Mouse (Mus musculus): Measurements from ENCODE around the gene Herc2. TPM values are rescaled to one million over a fixed set of nuclear protein-coding genes. Genes with fewer than 3 reads are reported as not detected.

Herc2 gene
- polyA plus RNA-seq, 1 experiment from 2014 or later: 12.3 TPM

DNA sequence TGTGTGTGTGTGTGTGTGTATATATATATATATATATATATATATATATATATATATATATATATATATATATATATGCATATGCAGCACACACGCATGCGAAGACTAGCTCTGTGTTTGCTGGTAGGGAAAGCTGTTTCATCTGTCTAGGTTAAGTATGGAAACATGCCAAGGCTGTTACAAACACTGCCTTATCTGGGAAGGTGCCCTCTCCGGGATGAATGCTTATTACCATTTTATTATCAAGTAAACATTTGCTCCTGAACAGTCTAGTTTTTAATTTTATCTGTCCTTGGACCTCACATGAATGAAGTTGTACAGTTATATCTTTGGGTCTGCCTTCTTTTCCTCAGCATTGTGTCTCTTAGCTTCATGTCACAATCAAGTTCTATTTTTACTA lies 79.6 kb downstream of the Herc2 start:
- no peak for ATAC-seq
- no peak overlapping the region for H3K4me2 ChIP-seq (replicated peaks; ENCODE audit: low read depth)
- H3K4me1 ChIP-seq (replicated peaks; ENCODE audit: control insufficient read depth, insufficient read depth, low read length): 0 out of 2 replicates have a peak, but pooled peaks cover 4% of the 10 kb centered on the region
- H3K9ac ChIP-seq (ENCODE audit: low read depth, low read length): no peak overlapping the region
- WGBS: 70% methylated on average over 3 of the region's 3 CpGs
- no peak overlapping the region for H3K27ac ChIP-seq (ENCODE audit: low read depth, low read length)
- no peaks in the 10 kb centered on the region for H3K27me3 ChIP-seq (replicated peaks; ENCODE audit: control insufficient read depth, insufficient read depth, low read length)
- peaks cover 36% of the 10 kb centered on the region for H3K36me3 ChIP-seq (ENCODE audit: control insufficient read depth, insufficient read depth)
- no peak for TF ChIP-seq CTCF (IDR thresholded peaks at IDR 0.05; ENCODE audit: low read depth)
- H3K4me3 ChIP-seq (ENCODE audit: low read depth, low read length): no peak overlapping the region
- H3K9me3 ChIP-seq (ENCODE audit: control insufficient read depth): no peaks in the 10 kb centered on the region

GRCm38 (mm10) chr7:56131548-56131947 lies 81.6 kb downstream of the Herc2 start:
- H3K27me3 ChIP-seq (replicated peaks; ENCODE audit: control insufficient read depth, insufficient read depth, low read length): no peaks in the 10 kb centered on the region
- no peak overlapping the region for H3K27ac ChIP-seq (ENCODE audit: low read depth, low read length)
- H3K36me3 ChIP-seq (ENCODE audit: control insufficient read depth, insufficient read depth): peaks cover 42% of the 10 kb centered on the region
- H3K9ac ChIP-seq (ENCODE audit: low read depth, low read length): no peak overlapping the region
- ATAC-seq: no peak
- no peak overlapping the region for H3K4me2 ChIP-seq (replicated peaks; ENCODE audit: low read depth)
- 80% methylated on average over 6 of the region's 6 CpGs for WGBS
- 0 out of 2 replicates have a peak, but pooled peaks cover 4% of the 10 kb centered on the region for H3K4me1 ChIP-seq (replicated peaks; ENCODE audit: control insufficient read depth, insufficient read depth, low read length)
- H3K4me3 ChIP-seq (ENCODE audit: low read depth, low read length): no peak overlapping the region
- H3K9me3 ChIP-seq (ENCODE audit: control insufficient read depth): no peaks in the 10 kb centered on the region
- no peak for TF ChIP-seq CTCF (IDR thresholded peaks at IDR 0.05; ENCODE audit: low read depth)

DNA sequence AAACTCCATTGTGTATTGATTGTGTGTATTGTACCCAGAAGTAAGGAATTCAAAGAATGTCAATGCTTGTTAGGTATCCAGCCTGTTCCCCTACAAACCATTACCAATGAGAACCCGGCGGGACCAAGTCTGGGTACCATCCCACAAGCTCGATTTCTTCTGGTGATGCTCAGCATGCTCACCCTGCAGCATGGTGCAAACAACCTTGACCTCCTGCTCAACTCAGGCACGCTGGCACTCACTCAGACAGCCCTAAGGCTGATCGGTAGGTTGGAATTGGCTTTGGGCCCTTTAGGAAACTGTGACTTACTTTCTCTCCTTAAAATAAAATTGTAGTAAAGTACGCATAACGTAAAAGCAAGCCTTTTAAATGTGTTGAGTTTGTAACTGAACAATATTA lies 88.7 kb downstream of the Herc2 start:
- 88% methylated on average over 7 of the region's 7 CpGs for WGBS

GRCm38 (mm10) chr7:56146424-56146823 lies 96.4 kb downstream of the Herc2 start:
- H3K36me3 ChIP-seq (ENCODE audit: control insufficient read depth, insufficient read depth): peaks cover 24% of the 10 kb centered on the region
- H3K9ac ChIP-seq (ENCODE audit: low read depth, low read length): no peak overlapping the region
- H3K4me3 ChIP-seq (ENCODE audit: low read depth, low read length): no peak overlapping the region
- peak; percentile 62 for ATAC-seq
- H3K4me1 ChIP-seq (replicated peaks; ENCODE audit: control insufficient read depth, insufficient read depth, low read length): no peaks in the 10 kb centered on the region
- no peak for TF ChIP-seq CTCF (IDR thresholded peaks at IDR 0.05; ENCODE audit: low read depth)
- no peak overlapping the region for H3K4me2 ChIP-seq (replicated peaks; ENCODE audit: low read depth)
- 93% methylated on average over 3 of the region's 3 CpGs for whole genome bisulfite sequencing
- no peaks in the 10 kb centered on the region for H3K9me3 ChIP-seq (ENCODE audit: control insufficient read depth)
- 0 out of 2 replicates have a peak overlapping the region, but pooled peaks have one; percentile 9 for H3K27ac ChIP-seq (ENCODE audit: low read depth, low read length)
- no peaks in the 10 kb centered on the region for H3K27me3 ChIP-seq (replicated peaks; ENCODE audit: control insufficient read depth, insufficient read depth, low read length)

More for the DNA sequence above, 88.7 kb downstream of the Herc2 start:
- no peaks in the 10 kb centered on the region for H3K9me3 ChIP-seq (ENCODE audit: control insufficient read depth)
- H3K9ac ChIP-seq (ENCODE audit: low read depth, low read length): no peak overlapping the region
- H3K4me1 ChIP-seq (replicated peaks; ENCODE audit: control insufficient read depth, insufficient read depth, low read length): no peaks in the 10 kb centered on the region
- H3K36me3 ChIP-seq (ENCODE audit: control insufficient read depth, insufficient read depth): peaks cover 34% of the 10 kb centered on the region
- no peak for ATAC-seq
- no peak overlapping the region for H3K4me2 ChIP-seq (replicated peaks; ENCODE audit: low read depth)
- no peaks in the 10 kb centered on the region for H3K27me3 ChIP-seq (replicated peaks; ENCODE audit: control insufficient read depth, insufficient read depth, low read length)
- no peak overlapping the region for H3K4me3 ChIP-seq (ENCODE audit: low read depth, low read length)
- H3K27ac ChIP-seq (ENCODE audit: low read depth, low read length): no peak overlapping the region
- TF ChIP-seq CTCF (IDR thresholded peaks at IDR 0.05; ENCODE audit: low read depth): no peak

DNA sequence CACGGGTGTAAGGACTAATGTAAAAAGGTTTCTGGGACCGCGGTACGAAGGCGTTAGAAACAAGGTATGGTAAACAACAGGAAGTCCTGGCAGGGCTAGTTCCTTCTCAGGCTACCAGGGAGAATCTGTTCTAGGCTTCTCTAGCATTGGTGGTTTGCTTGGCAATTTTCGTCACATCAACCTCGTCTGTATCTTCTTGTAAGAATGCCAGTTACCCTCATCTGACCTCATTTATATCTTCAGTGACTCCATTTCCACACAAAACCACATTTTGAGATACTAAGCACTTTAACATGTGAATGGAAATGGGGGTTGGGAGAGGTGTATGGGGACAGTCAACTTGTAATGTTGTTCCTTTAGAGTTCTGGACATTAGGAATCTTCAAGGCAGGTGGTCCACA lies 98.9 kb downstream of the Herc2 start:
- H3K27me3 ChIP-seq (replicated peaks; ENCODE audit: control insufficient read depth, insufficient read depth, low read length): no peaks in the 10 kb centered on the region
- no peak overlapping the region for H3K27ac ChIP-seq (ENCODE audit: low read depth, low read length)
- no peak overlapping the region for H3K9ac ChIP-seq (ENCODE audit: low read depth, low read length)
- no peak for ATAC-seq
- H3K4me3 ChIP-seq (ENCODE audit: low read depth, low read length): no peak overlapping the region
- peaks cover 39% of the 10 kb centered on the region for H3K36me3 ChIP-seq (ENCODE audit: control insufficient read depth, insufficient read depth)
- H3K4me1 ChIP-seq (replicated peaks; ENCODE audit: control insufficient read depth, insufficient read depth, low read length): no peaks in the 10 kb centered on the region
- no peaks in the 10 kb centered on the region for H3K9me3 ChIP-seq (ENCODE audit: control insufficient read depth)
- TF ChIP-seq CTCF (IDR thresholded peaks at IDR 0.05; ENCODE audit: low read depth): no peak
- H3K4me2 ChIP-seq (replicated peaks; ENCODE audit: low read depth): no peak overlapping the region
- 95% methylated on average over 7 of the region's 7 CpGs for WGBS

- TF ChIP-seq CTCF (IDR thresholded peaks at IDR 0.05; ENCODE audit: low read depth): no peak
- H3K27ac ChIP-seq (ENCODE audit: low read depth, low read length): peak overlapping the region; percentile 35
- peaks cover 47% of the 10 kb centered on the region for H3K36me3 ChIP-seq (ENCODE audit: control insufficient read depth, insufficient read depth)
- H3K4me3 ChIP-seq (ENCODE audit: low read depth, low read length): no peak overlapping the region
- WGBS: 84% methylated on average over 16 of the region's 16 CpGs
- peak; percentile 93 for ATAC-seq
- H3K4me2 ChIP-seq (replicated peaks; ENCODE audit: low read depth): no peak overlapping the region
- H3K4me1 ChIP-seq (replicated peaks; ENCODE audit: control insufficient read depth, insufficient read depth, low read length): no peaks in the 10 kb centered on the region
- no peaks in the 10 kb centered on the region for H3K27me3 ChIP-seq (replicated peaks; ENCODE audit: control insufficient read depth, insufficient read depth, low read length)
- H3K9ac ChIP-seq (ENCODE audit: low read depth, low read length): no peak overlapping the region
- no peaks in the 10 kb centered on the region for H3K9me3 ChIP-seq (ENCODE audit: control insufficient read depth)
Measured at GRCm38 (mm10) chr7:56151885-56152676, 102.1 kb downstream of the Herc2 start.

All from intestine, postnatal 0 days (tissue).